Mouse (Mus musculus) embryonic facial prominence, embryonic 14.5 days (tissue): ENCODE data around the gene Myh10. TPM values are rescaled to one million over a fixed set of nuclear protein-coding genes. Genes with fewer than 3 reads are reported as not detected.
"Not testable (repeated sequence)": the region's sequence is repeated elsewhere in the genome, so short reads cannot be mapped to it uniquely, and the experiment has no call there.

ENCODE experiments used
- ATAC-seq: fragments of 200-750 bp; cut with Nextera tagmentation; 2 replicates; pipeline ENCODE4 v1.8.0; 2017; ENCODE audit warnings: low read depth, moderate number of reproducible peaks, moderate TSS enrichment
- DNase-seq: peaks from one replicate; pipeline ENCODE4 v3.0.0-alpha.2; 2015; ENCODE audit warnings: low spot score
- H3K27ac ChIP-seq: fragments of 300-500 bp; sonication (generic); replicated peaks from 2 replicates; pipeline ENCODE4 v1.5.1; 2014; ENCODE audit warnings: low read depth, mild to moderate bottlenecking, low read length, moderate library complexity
- H3K27me3 ChIP-seq: fragments of 300-500 bp; sonication (generic); replicated peaks from 2 replicates; pipeline ENCODE4 v1.6.1; 2014; ENCODE audit warnings: low read length; ENCODE audit not compliant: control insufficient read depth, insufficient read depth
- H3K36me3 ChIP-seq: fragments of 300-500 bp; sonication (generic); 2 replicates; pipeline ENCODE4 v1.6.1; 2014; ENCODE audit warnings: low read length, mixed read lengths; ENCODE audit not compliant: control insufficient read depth, insufficient read depth
- H3K4me1 ChIP-seq: fragments of 300-500 bp; sonication (generic); 2 replicates; pipeline ENCODE4 v1.6.1; 2014; ENCODE audit warnings: antibody characterized with exemption, low read length; ENCODE audit not compliant: control insufficient read depth, insufficient read depth
- H3K4me2 ChIP-seq: fragments of 300-500 bp; sonication (generic); 2 replicates; pipeline ENCODE4 v1.6.1; 2014; ENCODE audit warnings: low read depth, mild to moderate bottlenecking, low read length, moderate library complexity, mixed read lengths
- H3K4me3 ChIP-seq: fragments of 300-500 bp; sonication (generic); 2 replicates; pipeline ENCODE4 v1.5.1; 2014; ENCODE audit warnings: low read depth, mild to moderate bottlenecking, low read length
- H3K9ac ChIP-seq: fragments of 300-500 bp; sonication (generic); 2 replicates; pipeline ENCODE4 v1.6.1; 2014; ENCODE audit warnings: low read depth, mild to moderate bottlenecking, low read length, moderate library complexity, mixed read lengths
- H3K9me3 ChIP-seq: fragments of 300-500 bp; sonication (generic); 2 replicates; pipeline ENCODE4 v1.6.1; 2016; ENCODE audit warnings: low read length; ENCODE audit not compliant: control insufficient read depth
- WGBS: fragments of 180-500 bp; shearing (Covaris S2); extraction: QIAGEN DNeasy Blood & Tissue Kit; methylation state at CpG from one replicate; pipeline ENCODE4 v1.1.7; 2014; 5-methylcytosine and 5-hydroxymethylcytosine counted together
- polyA plus RNA-seq: library from polyadenylated mRNA; unstranded; fragments of >200 nt; fragmentation: Nextera tagmentation; extraction: Ambion mirVana; gene quantifications from 2 replicates; pipeline ENCODE4 v1.2.1, GENCODE M21; 2014

Gene Myh10
- polyA plus RNA-seq, 1 experiment from 2014 or later, result 103 TPM

DNA sequence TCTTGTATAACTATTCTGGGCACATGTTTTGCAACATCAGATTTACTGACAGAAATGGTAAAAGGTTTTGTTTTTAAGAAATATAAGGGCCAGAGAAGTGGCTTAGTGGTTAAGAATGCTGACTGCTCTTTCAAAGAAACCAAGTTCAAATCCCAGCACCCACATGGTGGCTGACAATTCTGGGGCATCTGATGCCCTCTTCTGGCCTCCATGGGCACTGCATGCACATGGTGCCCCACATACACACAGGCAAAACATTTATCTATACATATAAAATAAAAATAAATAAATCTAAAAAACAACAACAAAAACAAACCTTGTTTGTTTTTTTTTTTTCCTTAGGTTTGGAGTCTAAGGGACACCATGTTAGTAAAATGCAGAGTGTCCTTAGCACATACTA, 32.8 kb downstream of the Myh10 start:
- Histone ChIP-seq H3K4me1 (0 out of 2 replicates have a peak, but pooled peaks cover 2% of the 10 kb centered on the region), H3K9ac (no peak overlapping the region), H3K36me3 (peaks cover 59% of the 10 kb centered on the region), H3K4me3 (no peak overlapping the region), H3K27me3 (no peaks in the 10 kb centered on the region), H3K27ac (no peak overlapping the region), H3K9me3 (no peaks in the 10 kb centered on the region), H3K4me2 (no peak overlapping the region)
- DNase-seq (no peak), ATAC-seq (no peak)

DNA sequence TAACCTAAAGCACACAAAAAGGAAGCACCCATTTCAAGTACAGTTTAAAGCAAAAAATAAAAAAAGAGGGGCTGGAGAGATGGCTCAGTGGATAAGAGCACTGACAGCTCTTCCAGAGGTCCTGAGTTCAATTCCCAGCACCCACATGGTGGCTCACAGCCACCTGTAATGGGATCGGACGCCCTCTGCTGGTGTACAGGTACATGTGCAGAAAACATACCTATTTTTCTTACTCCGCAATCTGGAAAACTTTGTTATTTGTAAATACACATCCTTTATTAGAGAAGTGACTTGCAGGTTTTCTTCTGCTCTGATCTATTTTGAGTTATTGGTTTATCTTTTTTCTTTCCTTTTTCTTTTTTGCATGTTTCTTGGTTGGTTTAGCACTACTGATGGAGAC, 37.3 kb downstream of the Myh10 start:
- Histone ChIP-seq H3K4me3 (no peak overlapping the region), H3K36me3 (peaks cover 40% of the 10 kb centered on the region), H3K4me1 (no peaks in the 10 kb centered on the region), H3K9ac (no peak overlapping the region), H3K27me3 (no peaks in the 10 kb centered on the region), H3K4me2 (no peak overlapping the region), H3K27ac (no peak overlapping the region), H3K9me3 (no peaks in the 10 kb centered on the region)
- 92% methylated on average over 3 of the region's 3 CpGs for WGBS
- ATAC-seq (no peak), DNase-seq (no peak)

DNA sequence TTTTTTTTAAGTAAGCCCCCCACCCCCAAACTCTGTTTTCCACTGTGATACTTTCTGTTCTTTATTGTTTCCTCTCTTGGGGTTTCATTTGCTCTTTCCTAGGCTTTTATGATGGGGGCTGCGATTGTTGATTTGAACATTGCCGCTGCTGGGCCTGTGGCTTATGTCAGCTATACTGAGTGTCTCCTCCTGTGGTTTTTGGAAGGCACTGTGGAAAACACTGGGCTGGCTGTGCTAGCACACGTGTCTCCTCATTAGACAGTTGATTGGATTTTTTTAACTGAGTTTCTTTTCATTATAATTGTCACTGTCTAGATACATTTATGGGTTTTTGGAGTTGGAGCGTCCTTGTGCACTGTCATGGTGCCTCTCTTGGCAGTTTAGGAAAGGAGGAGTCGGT, 39.4 kb downstream of the Myh10 start:
- H3K4me1 ChIP-seq, result no peaks in the 10 kb centered on the region
- H3K27ac ChIP-seq, result no peak overlapping the region
- 0 out of 2 replicates have a peak, but pooled peaks have one; percentile 30 for ATAC-seq
- H3K9ac ChIP-seq, result no peak overlapping the region
- H3K4me3 ChIP-seq, result no peak overlapping the region
- peak; percentile 31 for DNase-seq
- peaks cover 38% of the 10 kb centered on the region for H3K36me3 ChIP-seq
- H3K4me2 ChIP-seq, result no peak overlapping the region
- no peaks in the 10 kb centered on the region for H3K9me3 ChIP-seq
- H3K27me3 ChIP-seq, result no peaks in the 10 kb centered on the region
- 79% methylated on average over 5 of the region's 5 CpGs for WGBS

DNA sequence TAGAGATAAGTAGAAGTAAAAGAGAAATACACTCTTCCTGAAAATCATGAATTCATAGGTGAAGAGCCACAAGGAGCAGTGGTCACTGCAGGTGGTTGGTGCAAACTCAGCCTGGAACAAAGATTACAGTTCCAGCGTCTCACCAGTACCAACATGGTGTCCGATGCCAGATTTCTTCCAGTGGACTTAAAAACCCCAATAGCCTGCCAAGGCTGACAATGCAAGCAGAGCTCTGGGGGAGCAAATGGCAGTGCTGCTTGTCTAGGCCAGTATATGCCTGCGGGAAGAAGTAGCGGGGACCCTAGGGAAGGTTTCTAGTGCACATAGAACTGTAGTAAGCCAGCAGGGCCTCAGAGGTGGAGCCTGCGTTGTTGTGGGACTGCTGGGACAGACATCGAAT, 40.7 kb downstream of the Myh10 start:
- H3K9me3 ChIP-seq, result no peaks in the 10 kb centered on the region
- H3K4me1 ChIP-seq, result no peaks in the 10 kb centered on the region
- no peak overlapping the region for H3K4me3 ChIP-seq
- peaks cover 31% of the 10 kb centered on the region for H3K36me3 ChIP-seq
- ATAC-seq (no peak), DNase-seq (no peak)
- H3K27me3 ChIP-seq, result no peaks in the 10 kb centered on the region
- H3K27ac ChIP-seq, result no peak overlapping the region
- WGBS, result 94% methylated on average over 6 of the region's 6 CpGs
- H3K4me2 ChIP-seq, result no peak overlapping the region
- H3K9ac ChIP-seq, result no peak overlapping the region

DNA sequence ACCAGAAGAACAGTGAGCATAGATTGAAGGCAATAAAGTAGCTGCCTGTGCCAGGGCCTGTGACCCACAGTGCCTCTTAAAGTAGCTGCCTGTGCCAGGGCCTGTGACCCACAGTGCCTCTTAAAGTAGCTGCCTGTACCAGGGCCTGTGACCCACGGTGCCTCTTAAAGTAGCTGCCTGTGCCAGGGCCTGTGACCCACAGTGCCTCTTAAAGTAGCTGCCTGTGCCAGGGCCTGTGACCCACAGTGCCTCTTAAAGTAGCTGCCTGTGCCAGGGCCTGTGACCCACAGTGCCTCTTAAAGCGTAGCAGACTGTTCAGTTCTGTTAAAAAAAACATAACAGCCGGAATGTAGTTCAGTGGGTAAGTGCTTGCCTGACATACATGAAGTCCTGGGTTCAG, 42.0 kb downstream of the Myh10 start:
- H3K27me3 ChIP-seq, H3K9ac ChIP-seq, H3K9me3 ChIP-seq, H3K4me3 ChIP-seq, H3K4me1 ChIP-seq, DNase-seq, H3K27ac ChIP-seq, ATAC-seq, H3K4me2 ChIP-seq: not testable (repeated sequence)
- H3K36me3 ChIP-seq, result peaks cover 27% of the 10 kb centered on the region
- WGBS, result 92% methylated on average over 3 of the region's 3 CpGs

DNA sequence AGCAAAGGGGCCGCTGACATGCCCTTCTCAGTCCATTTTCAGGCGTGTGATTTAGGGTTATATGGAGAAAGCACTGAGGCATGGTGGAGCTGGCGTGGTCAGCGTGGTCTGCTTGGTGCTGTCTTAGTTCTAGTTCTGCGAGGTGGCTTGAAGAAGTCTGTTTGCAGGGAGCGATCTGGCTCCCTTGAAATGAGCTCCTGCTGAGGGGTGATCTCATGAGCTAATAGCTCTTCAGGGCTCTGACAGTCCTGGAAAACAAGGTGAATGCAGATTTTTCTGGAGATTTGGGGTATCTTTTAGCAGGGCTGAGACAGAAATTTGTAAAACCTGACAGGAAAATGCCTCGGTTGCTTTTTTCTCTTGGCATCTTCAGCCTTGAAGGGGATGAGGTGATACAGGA, 48.1 kb downstream of the Myh10 start:
- H3K9me3 ChIP-seq, result no peaks in the 10 kb centered on the region
- ATAC-seq, result no peak
- H3K4me2 ChIP-seq, result no peak overlapping the region
- H3K27ac ChIP-seq, result no peak overlapping the region
- WGBS, result 92% methylated on average over 7 of the region's 7 CpGs
- DNase-seq, result no peak
- H3K27me3 ChIP-seq, result no peaks in the 10 kb centered on the region
- no peak overlapping the region for H3K9ac ChIP-seq
- H3K4me1 ChIP-seq, result no peaks in the 10 kb centered on the region
- peaks cover 31% of the 10 kb centered on the region for H3K36me3 ChIP-seq
- no peak overlapping the region for H3K4me3 ChIP-seq

DNA sequence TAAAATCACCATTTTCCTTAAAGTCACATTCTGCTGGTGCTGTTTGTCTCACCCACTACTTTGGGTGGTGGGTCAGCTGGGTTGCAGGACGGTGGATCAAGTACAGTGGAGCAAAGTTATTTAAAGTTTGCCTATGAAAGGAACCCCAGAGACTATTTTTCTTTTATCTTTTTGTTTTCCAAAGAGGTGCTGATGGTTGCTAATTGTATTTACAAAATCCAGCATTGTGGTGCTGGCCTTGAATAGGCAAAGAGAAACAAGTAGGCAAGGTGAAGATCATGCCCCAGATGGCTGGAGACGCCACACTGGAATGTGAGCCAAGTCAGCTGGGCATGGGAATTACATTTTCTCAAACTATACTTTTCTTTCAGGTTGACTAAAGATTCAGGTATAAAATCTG, 51.3 kb downstream of the Myh10 start:
- 83% methylated on average over 2 of the region's 2 CpGs for WGBS
- ATAC-seq, result no peak

DNA sequence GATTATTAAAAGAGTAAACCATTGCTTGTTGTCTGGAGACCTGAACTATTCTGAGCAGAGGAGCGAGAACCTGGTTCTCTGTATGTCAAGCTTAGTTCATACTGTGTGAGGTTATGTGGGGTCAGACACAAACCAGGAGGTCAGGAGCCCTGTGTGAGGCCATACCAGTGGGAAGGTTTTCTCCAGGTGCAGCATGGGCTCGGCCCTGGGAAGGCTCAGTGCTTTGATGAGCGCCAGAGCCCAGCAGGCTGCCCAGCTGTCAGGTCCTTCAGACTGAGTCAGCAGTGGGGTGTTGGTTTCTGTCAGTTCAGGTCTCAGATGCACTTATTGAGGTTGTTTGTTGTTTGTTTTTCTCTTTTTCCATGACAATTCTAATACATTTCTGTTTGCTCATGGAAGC, 52.8 kb downstream of the Myh10 start:
- Histone ChIP-seq H3K4me3 (no peak overlapping the region), H3K4me1 (no peaks in the 10 kb centered on the region), H3K27me3 (no peaks in the 10 kb centered on the region), H3K4me2 (no peak overlapping the region), H3K36me3 (peaks cover 47% of the 10 kb centered on the region), H3K9ac (no peak overlapping the region), H3K27ac (no peak overlapping the region), H3K9me3 (no peaks in the 10 kb centered on the region)
- DNase-seq, result no peak
- WGBS, result 81% methylated on average over 3 of the region's 3 CpGs
- no peak for ATAC-seq

More for the DNA sequence above, 51.3 kb downstream of the Myh10 start:
- Histone ChIP-seq H3K4me1 (no peaks in the 10 kb centered on the region), H3K9me3 (no peaks in the 10 kb centered on the region), H3K4me2 (no peak overlapping the region), H3K27me3 (no peaks in the 10 kb centered on the region), H3K4me3 (no peak overlapping the region), H3K27ac (no peak overlapping the region), H3K36me3 (peaks cover 39% of the 10 kb centered on the region), H3K9ac (no peak overlapping the region)
- no peak for DNase-seq

DNA sequence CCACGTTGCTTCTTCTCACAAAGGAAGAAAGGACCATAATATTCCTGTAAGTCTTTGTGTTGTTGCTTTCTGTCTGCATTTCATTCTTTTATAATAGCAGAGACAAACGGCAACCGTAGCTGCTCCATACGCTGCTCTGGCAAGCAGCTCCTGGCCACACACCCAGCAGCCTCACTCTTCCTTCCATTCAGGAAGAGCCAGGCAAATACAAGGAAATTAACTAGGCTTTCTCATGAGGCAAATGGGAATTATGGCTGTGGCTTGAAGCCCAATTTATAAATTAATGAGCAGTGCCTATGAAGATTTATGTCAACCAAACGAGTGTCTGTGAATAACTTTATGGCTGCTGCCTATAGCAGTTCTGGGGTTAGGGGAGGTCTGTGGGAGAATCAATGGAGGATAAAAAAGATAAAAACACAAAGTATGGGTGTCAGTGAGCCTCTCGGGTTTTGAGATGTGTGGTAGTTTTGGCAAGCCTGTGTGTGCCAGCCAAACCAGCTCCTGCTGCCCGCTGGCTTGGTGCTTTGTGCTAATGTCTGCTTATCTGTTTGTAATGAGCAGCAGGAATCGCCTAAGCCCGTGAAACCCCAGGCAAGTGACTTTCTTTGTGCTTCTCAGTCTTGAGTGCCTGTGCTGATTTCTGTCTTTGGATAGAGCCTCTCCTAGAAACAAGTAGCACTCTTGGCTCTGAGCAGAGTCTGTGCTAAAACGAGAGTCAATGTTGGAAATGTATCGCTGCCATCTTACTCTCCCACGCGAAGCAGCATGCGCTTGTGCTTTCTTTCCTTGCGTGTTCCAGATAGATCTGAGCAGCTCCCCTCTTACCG, 54.2 kb downstream of the Myh10 start:
- no peak overlapping the region for H3K9ac ChIP-seq

More for the DNA sequence above, 54.2 kb downstream of the Myh10 start:
- no peak overlapping the region for H3K4me3 ChIP-seq
- H3K4me2 ChIP-seq, result no peak overlapping the region
- H3K27ac ChIP-seq, result no peak overlapping the region
- H3K27me3 ChIP-seq, result no peaks in the 10 kb centered on the region
- H3K4me1 ChIP-seq, result no peaks in the 10 kb centered on the region
- no peak for ATAC-seq
- no peak for DNase-seq
- no peaks in the 10 kb centered on the region for H3K9me3 ChIP-seq
- H3K36me3 ChIP-seq, result peaks cover 41% of the 10 kb centered on the region
- 83% methylated on average over 16 of the region's 16 CpGs for WGBS
